Mouse (Mus musculus): ENCODE data around the gene Cyfip1. TPM values are rescaled to one million over a fixed set of nuclear protein-coding genes. Genes with fewer than 3 reads are reported as not detected.
A peak's percentile ranks its signal among the peaks of the same experiment; 100 is the strongest.

Cyfip1 gene
- polyA plus RNA-seq, 1 experiment from 2014 or later = 15.5 TPM

DNA sequence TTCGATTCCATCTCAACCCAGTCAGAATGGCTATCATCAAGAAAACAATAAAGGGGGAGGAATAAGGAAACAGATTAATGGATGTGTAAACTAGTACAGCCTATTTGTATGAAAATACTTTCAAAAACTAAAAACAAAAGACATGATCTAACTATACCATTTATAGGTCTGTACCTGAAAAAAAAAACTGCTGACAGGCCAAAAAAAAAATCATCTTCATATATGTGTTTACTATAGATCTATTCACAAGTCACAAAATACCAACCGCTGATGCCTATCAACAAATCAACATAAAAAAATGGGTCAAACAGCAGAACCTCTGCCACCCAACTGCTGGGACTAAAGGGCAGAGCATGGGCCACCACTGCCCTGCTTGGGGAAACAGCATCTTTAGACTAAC, 114.5 kb downstream of the Cyfip1 start:
- Histone ChIP-seq H3K4me2 (no peak overlapping the region), H3K9me3 (replicated peaks) (no peaks in the 10 kb centered on the region), H3K9ac (no peak overlapping the region), H3K27me3 (no peaks in the 10 kb centered on the region), H3K4me3 (replicated peaks) (no peak overlapping the region), H3K36me3 (replicated peaks) (peaks cover 23% of the 10 kb centered on the region), H3K27ac (replicated peaks) (no peak overlapping the region), H3K4me1 (replicated peaks) (peaks cover 5% of the 10 kb centered on the region)
- 84% methylated on average over 2 of the region's 2 CpGs for WGBS (ENCODE audit: insufficient replicate concordance)
- ATAC-seq (ENCODE audit: insufficient read depth) = no peak

DNA sequence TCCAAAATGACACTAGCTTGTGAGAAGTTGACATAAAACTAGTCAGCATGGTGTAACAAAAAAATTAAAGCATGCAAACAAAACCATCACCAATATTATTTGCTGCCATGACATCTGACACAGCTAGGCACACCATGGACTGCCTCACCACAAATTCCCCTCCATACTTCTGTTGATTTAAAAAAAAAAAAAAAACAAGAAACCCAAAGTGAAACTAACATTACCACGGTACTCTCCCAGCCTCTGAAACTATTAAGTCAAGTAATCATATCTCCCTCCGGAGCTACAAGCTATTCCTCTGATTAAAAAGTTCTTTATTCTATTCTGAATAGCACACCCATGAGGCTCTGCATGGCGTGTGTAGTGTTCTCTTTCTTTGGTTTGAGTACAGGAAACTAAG, 115.6 kb downstream of the Cyfip1 start:
- H3K9me3 ChIP-seq (replicated peaks) = no peaks in the 10 kb centered on the region
- peaks cover 23% of the 10 kb centered on the region for H3K36me3 ChIP-seq (replicated peaks)
- no peak overlapping the region for H3K27ac ChIP-seq (replicated peaks)
- WGBS (ENCODE audit: insufficient replicate concordance) = 87% methylated on average over 3 of the region's 3 CpGs
- H3K4me2 ChIP-seq = no peak overlapping the region
- no peak for ATAC-seq (ENCODE audit: insufficient read depth)
- H3K4me1 ChIP-seq (replicated peaks) = peaks cover 7% of the 10 kb centered on the region
- H3K27me3 ChIP-seq = no peaks in the 10 kb centered on the region
- H3K4me3 ChIP-seq (replicated peaks) = no peak overlapping the region
- H3K9ac ChIP-seq = no peak overlapping the region

GRCm38 (mm10) chr7:55957916-55958315, 116.4 kb downstream of the Cyfip1 start:
- H3K36me3 ChIP-seq (replicated peaks) = peaks cover 23% of the 10 kb centered on the region
- no peaks in the 10 kb centered on the region for H3K9me3 ChIP-seq (replicated peaks)
- H3K4me3 ChIP-seq (replicated peaks) = no peak overlapping the region
- no peak overlapping the region for H3K27ac ChIP-seq (replicated peaks)
- WGBS (ENCODE audit: insufficient replicate concordance) = 87% methylated on average over 4 of the region's 4 CpGs
- no peak overlapping the region for H3K4me2 ChIP-seq
- H3K27me3 ChIP-seq = no peaks in the 10 kb centered on the region
- ATAC-seq (ENCODE audit: insufficient read depth) = no peak
- H3K9ac ChIP-seq = no peak overlapping the region
- peaks cover 11% of the 10 kb centered on the region for H3K4me1 ChIP-seq (replicated peaks)

- H3K4me3 ChIP-seq (replicated peaks) = no peak overlapping the region
- no peak overlapping the region for H3K4me2 ChIP-seq
- no peak overlapping the region for H3K9ac ChIP-seq
- H3K27me3 ChIP-seq = no peaks in the 10 kb centered on the region
- ATAC-seq (ENCODE audit: insufficient read depth) = no peak
- 89% methylated on average over 3 of the region's 3 CpGs for WGBS (ENCODE audit: insufficient replicate concordance)
- H3K36me3 ChIP-seq (replicated peaks) = peaks cover 13% of the 10 kb centered on the region
- no peak overlapping the region for H3K27ac ChIP-seq (replicated peaks)
- peaks cover 23% of the 10 kb centered on the region for H3K4me1 ChIP-seq (replicated peaks)
- no peaks in the 10 kb centered on the region for H3K9me3 ChIP-seq (replicated peaks)
These were observed 118.3 kb downstream of the Cyfip1 start for GRCm38 (mm10) chr7:55959801-55960200.

DNA sequence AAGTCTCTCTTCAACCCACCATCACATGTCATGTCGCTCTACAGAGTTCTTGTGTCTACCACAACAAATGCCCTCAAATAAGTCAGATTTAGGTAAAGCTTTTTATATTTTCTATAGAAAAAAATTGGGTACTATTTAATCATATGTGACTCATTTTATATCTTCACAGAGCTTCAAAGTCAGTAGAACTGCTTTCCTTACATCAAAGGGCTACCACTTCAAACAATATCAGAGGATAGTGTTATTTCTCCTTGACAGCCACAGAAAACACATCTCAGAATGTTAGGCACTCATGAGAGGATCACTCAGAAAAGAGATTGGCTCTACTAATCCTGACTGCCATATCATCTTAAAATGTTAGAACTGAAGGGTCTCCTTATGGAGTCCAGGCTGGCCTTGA, 119.0 kb downstream of the Cyfip1 start:
- H3K27ac ChIP-seq (replicated peaks) = no peak overlapping the region; the same call in 1 of the 2 replicates
- H3K4me1 ChIP-seq (replicated peaks) = peaks cover 26% of the 10 kb centered on the region
- no peak for ATAC-seq (ENCODE audit: insufficient read depth)
- H3K4me2 ChIP-seq = peak overlapping the region; percentile 73
- no peaks in the 10 kb centered on the region for H3K9me3 ChIP-seq (replicated peaks)
- peaks cover 11% of the 10 kb centered on the region; the same call in 1 of the 2 replicates for H3K36me3 ChIP-seq (replicated peaks)
- no peak overlapping the region for H3K9ac ChIP-seq
- 88% methylated on average over 1 of the region's 1 CpGs for WGBS (ENCODE audit: insufficient replicate concordance)
- H3K4me3 ChIP-seq (replicated peaks) = peak overlapping the region; percentile 38
- H3K27me3 ChIP-seq = no peaks in the 10 kb centered on the region

DNA sequence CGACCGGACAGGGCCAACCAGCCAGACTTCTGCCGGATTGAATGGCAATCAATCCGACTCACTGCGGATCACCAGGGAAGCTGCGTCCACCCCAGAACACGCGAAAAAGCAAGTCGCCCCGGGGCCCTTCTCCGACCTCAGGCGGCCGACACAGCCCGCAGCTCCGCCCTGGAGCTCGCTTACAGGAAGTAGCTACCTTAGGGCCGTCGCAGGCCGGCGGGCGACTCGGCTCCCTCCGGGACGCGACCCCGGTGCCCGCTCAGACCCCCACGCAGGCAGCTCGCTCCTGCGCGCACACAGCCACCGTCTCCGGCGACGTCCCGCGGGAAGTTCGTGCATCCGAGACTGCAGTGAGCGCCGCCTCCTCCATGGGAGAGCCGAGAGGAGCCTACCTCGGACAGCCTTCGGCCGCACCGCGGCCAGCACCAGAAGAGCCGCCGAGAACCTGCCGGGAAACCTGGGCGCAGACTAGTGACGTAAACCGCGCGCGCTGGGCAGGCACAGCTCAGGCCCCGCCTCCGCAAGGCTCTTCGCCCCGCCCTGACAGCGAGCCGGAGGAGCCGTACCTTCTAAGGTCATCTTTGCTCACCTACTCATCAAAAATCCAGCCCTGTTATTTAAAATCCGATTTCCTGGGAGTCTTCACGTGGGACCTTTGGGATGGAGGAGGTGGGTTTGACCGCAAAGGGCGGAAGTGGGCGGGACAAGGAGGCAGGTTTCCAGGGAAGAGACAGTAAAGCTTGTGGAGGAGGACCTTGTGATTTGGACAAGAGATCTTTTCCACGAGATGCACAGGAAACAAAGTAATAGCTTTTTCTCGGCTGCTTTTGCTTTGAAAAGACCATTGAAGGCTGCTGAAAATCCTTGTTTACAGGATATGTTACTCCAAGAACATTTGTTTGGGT, 120.7 kb downstream of the Cyfip1 start, which contains the start of gene Nipa2:
Gene Nipa2, minus strand, starts transcription at position 473 of the 905 bp plus-strand sequence.
- WGBS (ENCODE audit: insufficient replicate concordance) = under 1% methylated on average over 70 of the region's 70 CpGs

DNA sequence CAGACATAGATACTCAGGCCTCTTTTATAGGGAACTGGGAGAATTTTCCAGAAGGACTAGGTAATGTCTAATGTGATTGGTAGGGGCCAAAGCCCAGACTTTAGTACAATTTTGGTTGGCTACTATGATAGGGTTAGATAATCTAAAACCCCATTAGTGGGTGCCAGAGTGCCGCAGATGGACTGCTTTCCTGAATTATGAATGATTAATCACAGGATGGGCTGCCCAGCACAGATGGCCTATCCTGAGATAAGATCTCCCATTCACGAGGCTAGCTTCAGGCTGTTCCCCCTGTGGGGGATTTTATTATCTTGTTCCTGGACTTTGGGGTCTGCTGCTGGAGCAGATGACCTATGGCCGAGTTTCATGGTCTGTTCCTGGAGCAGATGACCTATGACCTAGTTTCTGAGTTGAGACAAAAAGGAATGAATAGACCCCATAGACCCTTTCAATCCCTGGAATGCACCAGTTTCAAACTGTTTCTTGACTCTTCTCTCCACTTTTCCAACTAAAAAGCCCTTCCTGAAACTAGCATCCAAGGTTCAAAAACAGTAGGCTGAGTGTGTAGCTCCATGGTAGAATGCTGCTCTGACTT, 125.4 kb downstream of the Cyfip1 start:
- no peaks in the 10 kb centered on the region for H3K9me3 ChIP-seq (replicated peaks)
- H3K27ac ChIP-seq (replicated peaks) = 0 out of 2 replicates have a peak overlapping the region, but pooled peaks have one; percentile 5
- no peaks in the 10 kb centered on the region for H3K27me3 ChIP-seq
- H3K4me3 ChIP-seq (replicated peaks) = no peak overlapping the region
- peaks cover 48% of the 10 kb centered on the region for H3K4me1 ChIP-seq (replicated peaks)
- no peaks in the 10 kb centered on the region for H3K36me3 ChIP-seq (replicated peaks)
- ATAC-seq (ENCODE audit: insufficient read depth) = no peak
- 48% methylated on average over 3 of the region's 3 CpGs for WGBS (ENCODE audit: insufficient replicate concordance)
- H3K4me2 ChIP-seq = no peak overlapping the region
- H3K9ac ChIP-seq = no peak overlapping the region

More for the DNA sequence above, 120.7 kb downstream of the Cyfip1 start, which contains the start of gene Nipa2:
- peak; percentile 97 for ATAC-seq (ENCODE audit: insufficient read depth)
- Histone ChIP-seq H3K4me2 (peak within 1 kb of the TSS; percentile 73), H3K36me3 (replicated peaks) (peaks cover 11% of the 10 kb centered on the region; the same call in 1 of the 2 replicates), H3K4me3 (replicated peaks) (peak within 1 kb of the TSS; percentile 87), H3K9me3 (replicated peaks) (no peaks in the 10 kb centered on the region), H3K27ac (replicated peaks) (peak within 1 kb of the TSS; percentile 91), H3K27me3 (no peaks in the 10 kb centered on the region), H3K4me1 (replicated peaks) (peaks cover 34% of the 10 kb centered on the region), H3K9ac (peak within 1 kb of the TSS; percentile 89)

GRCm38 (mm10) chr7:55968258-55968901, 126.8 kb downstream of the Cyfip1 start:
- no peaks in the 10 kb centered on the region for H3K36me3 ChIP-seq (replicated peaks)
- no peaks in the 10 kb centered on the region for H3K27me3 ChIP-seq
- H3K4me1 ChIP-seq (replicated peaks) = peaks cover 42% of the 10 kb centered on the region
- no peaks in the 10 kb centered on the region for H3K9me3 ChIP-seq (replicated peaks)
- H3K4me2 ChIP-seq = peak overlapping the region; percentile 66
- peak overlapping the region; percentile 57 for H3K4me3 ChIP-seq (replicated peaks)
- 10% methylated on average over 16 of the region's 16 CpGs for WGBS (ENCODE audit: insufficient replicate concordance)
- H3K27ac ChIP-seq (replicated peaks) = peak overlapping the region; percentile 71
- peak; percentile 85 for ATAC-seq (ENCODE audit: insufficient read depth)
- peak overlapping the region; percentile 54 for H3K9ac ChIP-seq

DNA sequence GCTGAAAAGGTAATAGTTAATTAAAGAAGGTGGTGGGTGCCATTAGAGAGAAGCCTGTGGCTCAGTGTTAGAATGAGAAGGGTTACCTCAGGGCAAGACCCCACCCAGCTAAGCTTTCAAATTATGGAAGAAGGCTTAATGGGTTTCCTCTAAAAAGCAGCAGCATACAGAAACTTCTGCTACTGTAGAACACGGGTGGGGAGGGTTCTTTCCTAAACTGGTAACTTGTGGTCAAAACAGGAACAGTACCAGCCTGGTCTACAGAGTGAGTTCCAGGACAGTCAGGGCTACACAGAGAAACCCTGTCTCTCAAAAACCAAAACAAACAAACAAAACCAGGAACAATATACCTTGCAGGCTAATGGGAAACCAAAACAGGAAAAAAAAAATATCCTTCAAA, 127.9 kb downstream of the Cyfip1 start:
- Histone ChIP-seq H3K36me3 (replicated peaks) (peaks cover 7% of the 10 kb centered on the region; the same call in 1 of the 2 replicates), H3K4me2 (0 out of 2 replicates have a peak overlapping the region, but pooled peaks have one; percentile 66), H3K9ac (no peak overlapping the region), H3K27me3 (no peaks in the 10 kb centered on the region), H3K4me1 (replicated peaks) (peaks cover 38% of the 10 kb centered on the region), H3K27ac (replicated peaks) (peak overlapping the region; percentile 68), H3K9me3 (replicated peaks) (no peaks in the 10 kb centered on the region), H3K4me3 (replicated peaks) (no peak overlapping the region)
- WGBS (ENCODE audit: insufficient replicate concordance) = 20% methylated on average over 1 of the region's 1 CpGs
- ATAC-seq (ENCODE audit: insufficient read depth) = no peak

- ATAC-seq (ENCODE audit: insufficient read depth) = no peak
- WGBS (ENCODE audit: insufficient replicate concordance) = 86% methylated on average over 2 of the region's 2 CpGs
- Histone ChIP-seq H3K9me3 (replicated peaks) (no peaks in the 10 kb centered on the region), H3K27me3 (no peaks in the 10 kb centered on the region), H3K36me3 (replicated peaks) (peaks cover 31% of the 10 kb centered on the region), H3K9ac (no peak overlapping the region), H3K27ac (replicated peaks) (no peak overlapping the region), H3K4me3 (replicated peaks) (no peak overlapping the region), H3K4me1 (replicated peaks) (peaks cover 4% of the 10 kb centered on the region; the same call in 1 of the 2 replicates), H3K4me2 (no peak overlapping the region)
These were observed 132.9 kb downstream of the Cyfip1 start for GRCm38 (mm10) chr7:55974429-55974828.

- no peaks in the 10 kb centered on the region for H3K9me3 ChIP-seq (replicated peaks)
- H3K27me3 ChIP-seq = no peaks in the 10 kb centered on the region
- peak; percentile 79 for ATAC-seq (ENCODE audit: insufficient read depth)
- 0 out of 2 replicates have a peak overlapping the region, but pooled peaks have one; percentile 16 for H3K9ac ChIP-seq
- no peak overlapping the region for H3K4me3 ChIP-seq (replicated peaks)
- H3K27ac ChIP-seq (replicated peaks) = peak overlapping the region; percentile 86
- WGBS (ENCODE audit: insufficient replicate concordance) = 53% methylated on average over 2 of the region's 2 CpGs
- peak overlapping the region; percentile 29 for H3K4me2 ChIP-seq
- H3K36me3 ChIP-seq (replicated peaks) = peaks cover 45% of the 10 kb centered on the region
- peaks cover 43% of the 10 kb centered on the region for H3K4me1 ChIP-seq (replicated peaks)
These were observed 140.0 kb downstream of the Cyfip1 start for GRCm38 (mm10) chr7:55981511-55981910.

Data from liver, embryonic 15.5 days (tissue).